Mouse (Mus musculus) adrenal gland, postnatal 14 days (tissue): Measurements from ENCODE around the gene 1700049E17Rik1. TPM values are rescaled to one million over a fixed set of nuclear protein-coding genes. Genes with fewer than 3 reads are reported as not detected.
"Not testable (repeated sequence)": the region's sequence is repeated elsewhere in the genome, so short reads cannot be mapped to it uniquely, and the experiment has no call there.

Experiments used
- DNase-seq: peaks from one replicate; pipeline ENCODE4 v3.0.0; 2021; ENCODE audit warnings: mixed read lengths
- long read RNA-seq, 2 experiments: library from polyadenylated mRNA; stranded (forward); transcript quantifications; one replicate each; pipeline ENCODE4 v2.0.0; 2021
- total RNA-seq: library from RNA; stranded (reverse); gene quantifications from 2 replicates; pipeline ENCODE4 v1.2.3, GENCODE M21; 2021

1700049E17Rik1 gene
- not detected in 2 replicates for total RNA-seq
- long read RNA-seq, experiment 1: 0 reads
- long read RNA-seq, experiment 2: 0 reads

GRCm38 (mm10) chr14:41924649-41925048, at the start of gene 1700049E17Rik1:
Gene 1700049E17Rik1 (plus strand): TSS chr14:41924949.
- not testable (repeated sequence) for DNase-seq

GRCm38 (mm10) chr14:41907190-41907589, 17.6 kb upstream of the 1700049E17Rik1 start, which contains the start of gene Gm7980:
Gene Gm7980 (minus strand): TSS chr14:41907290.
- DNase-seq: not testable (repeated sequence)

- not testable (repeated sequence) for DNase-seq
Observed at GRCm38 (mm10) chr14:41943695-41944094, 18.9 kb downstream of the 1700049E17Rik1 start, which contains the start of gene 1700024B05Rik. Gene 1700024B05Rik (plus strand): TSS chr14:41943995.

GRCm38 (mm10) chr14:41964095-41964494, 39.3 kb downstream of the 1700049E17Rik1 start:
- not testable (repeated sequence) for DNase-seq

DNA sequence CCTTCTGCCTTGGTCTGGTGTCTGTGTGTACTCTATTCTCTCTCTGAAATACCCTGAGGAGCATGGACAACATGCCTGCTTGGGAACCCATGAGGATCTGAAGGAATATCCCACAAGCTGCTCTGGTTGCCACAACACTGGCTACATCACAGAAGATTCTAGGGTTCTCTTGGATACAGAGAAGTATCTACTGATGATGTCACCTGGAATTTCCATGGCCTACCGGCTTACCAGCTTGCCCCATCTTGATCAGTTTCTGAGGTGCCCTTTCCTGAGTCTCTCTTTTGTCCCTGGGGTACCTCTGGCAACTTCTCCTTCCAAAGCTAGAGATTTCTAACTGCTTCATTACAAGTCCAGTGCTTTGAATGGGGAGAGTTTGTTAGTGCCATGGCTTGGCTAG, 43.1 kb downstream of the 1700049E17Rik1 start, which contains the start of gene Gm6401:
Gm6401 (minus strand) TSS at position 101 of the 400 bp plus-strand sequence.
- DNase-seq: not testable (repeated sequence)

DNA sequence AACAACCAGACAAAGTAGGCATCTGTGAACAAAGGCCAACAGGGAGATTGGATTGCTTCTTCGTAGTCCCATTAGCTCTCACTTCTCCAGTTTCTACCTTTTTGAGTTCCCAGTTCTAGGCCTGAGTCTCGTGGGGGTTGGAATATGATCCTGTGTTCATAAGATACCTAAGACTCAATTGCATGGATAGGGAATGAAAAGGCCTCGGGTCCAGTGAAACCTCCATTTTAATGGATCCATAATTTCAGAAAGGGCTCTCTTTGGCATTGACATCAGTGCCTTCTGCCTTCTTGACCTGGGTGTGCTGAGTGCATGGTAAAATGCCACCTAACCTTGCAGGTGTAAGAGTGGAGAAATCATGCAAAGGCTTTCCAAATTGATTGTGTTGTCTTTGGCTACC, 43.8 kb downstream of the 1700049E17Rik1 start:
- not testable (repeated sequence) for DNase-seq

Other genes with a start within 250 kb of the 1700049E17Rik1 start
- gene Gm8068, start 223.1 kb upstream of the 1700049E17Rik1 start, total RNA-seq: not detected in 2 replicates
- gene Gm7929, start 174.3 kb upstream of the 1700049E17Rik1 start, total RNA-seq: not detected in 2 replicates
- not detected in 2 replicates for gene Gm47189, start 152.5 kb upstream of the 1700049E17Rik1 start, total RNA-seq
- not detected in 2 replicates for gene Gm7980, start 17.7 kb upstream of the 1700049E17Rik1 start, total RNA-seq
- gene 1700024B05Rik, start 19.0 kb downstream of the 1700049E17Rik1 start, total RNA-seq: not detected in 2 replicates
- gene Gm6401, start 43.0 kb downstream of the 1700049E17Rik1 start, total RNA-seq: not detected in 2 replicates
- gene Gm3543, start 58.4 kb downstream of the 1700049E17Rik1 start, total RNA-seq: not detected in 2 replicates
- not detected in 2 replicates for gene Gm7951, start 192.4 kb downstream of the 1700049E17Rik1 start, total RNA-seq
- gene Gm17027, start 237.7 kb downstream of the 1700049E17Rik1 start, total RNA-seq: not detected in 2 replicates